Mouse (Mus musculus) stomach, embryonic 14.5 days (tissue): ENCODE measurements around the gene Sptb. TPM values are rescaled to one million over a fixed set of nuclear protein-coding genes. Genes with fewer than 3 reads are reported as not detected.
A peak's percentile ranks its signal among the peaks of the same experiment; 100 is the strongest.

Experiments
- ATAC-seq: fragments of 200-750 bp; cut with Nextera tagmentation; 2 replicates; pipeline ENCODE4 v1.8.0; 2017; ENCODE audit warnings: low read depth, moderate TSS enrichment; ENCODE audit not compliant: insufficient number of reproducible peaks, insufficient read depth, low FRiP score
- H3K27ac ChIP-seq: fragments of 300-500 bp; sonication (generic); 2 replicates; pipeline ENCODE4 v1.5.1; 2014; ENCODE audit warnings: mild to moderate bottlenecking, low read length, moderate library complexity, mixed read lengths
- H3K27me3 ChIP-seq: fragments of 300-500 bp; sonication (generic); 2 replicates; pipeline ENCODE4 v1.6.1; 2014; ENCODE audit warnings: low read length, control low read depth, mixed read lengths; ENCODE audit not compliant: control insufficient read depth, insufficient read depth
- H3K36me3 ChIP-seq: fragments of 300-500 bp; sonication (generic); 2 replicates; pipeline ENCODE4 v1.6.1; 2014; ENCODE audit warnings: mild to moderate bottlenecking, control low read depth, low read length, moderate library complexity, mixed read lengths; ENCODE audit not compliant: control insufficient read depth, insufficient read depth
- H3K4me1 ChIP-seq: fragments of 300-500 bp; sonication (generic); 2 replicates; pipeline ENCODE4 v1.6.1; 2014; ENCODE audit warnings: low read length, control low read depth, mixed read lengths; ENCODE audit not compliant: control insufficient read depth, insufficient read depth
- H3K4me2 ChIP-seq: fragments of 300-500 bp; sonication (generic); replicated peaks from 2 replicates; pipeline ENCODE4 v1.6.1; 2014; ENCODE audit warnings: low read depth, low read length, control low read depth
- H3K4me3 ChIP-seq: fragments of 300-500 bp; sonication (generic); 2 replicates; pipeline ENCODE4 v1.5.1; 2014; ENCODE audit warnings: low read depth, low read length, control low read depth
- H3K9ac ChIP-seq: fragments of 300-500 bp; sonication (generic); replicated peaks from 2 replicates; pipeline ENCODE4 v1.6.1; 2014; ENCODE audit warnings: low read depth, mild to moderate bottlenecking, control low read depth, low read length, moderate library complexity, mixed read lengths
- H3K9me3 ChIP-seq: fragments of 300-500 bp; sonication (generic); 2 replicates; pipeline ENCODE4 v1.6.1; 2016; ENCODE audit warnings: low read depth, low read length, control low read depth; ENCODE audit not compliant: control insufficient read depth
- WGBS: fragments of 180-500 bp; shearing (Covaris S2); extraction: QIAGEN DNeasy Blood & Tissue Kit; methylation state at CpG from one replicate; pipeline ENCODE4 v1.1.7; 2014; 5-methylcytosine and 5-hydroxymethylcytosine counted together
- polyA plus RNA-seq: library from polyadenylated mRNA; unstranded; fragments of >200 nt; fragmentation: Nextera tagmentation; extraction: Ambion mirVana; gene quantifications from 2 replicates; pipeline ENCODE4 v1.2.1, GENCODE M21; 2014

Sptb gene
- polyA plus RNA-seq, 1 experiment from 2014 or later: 1.6 TPM

DNA sequence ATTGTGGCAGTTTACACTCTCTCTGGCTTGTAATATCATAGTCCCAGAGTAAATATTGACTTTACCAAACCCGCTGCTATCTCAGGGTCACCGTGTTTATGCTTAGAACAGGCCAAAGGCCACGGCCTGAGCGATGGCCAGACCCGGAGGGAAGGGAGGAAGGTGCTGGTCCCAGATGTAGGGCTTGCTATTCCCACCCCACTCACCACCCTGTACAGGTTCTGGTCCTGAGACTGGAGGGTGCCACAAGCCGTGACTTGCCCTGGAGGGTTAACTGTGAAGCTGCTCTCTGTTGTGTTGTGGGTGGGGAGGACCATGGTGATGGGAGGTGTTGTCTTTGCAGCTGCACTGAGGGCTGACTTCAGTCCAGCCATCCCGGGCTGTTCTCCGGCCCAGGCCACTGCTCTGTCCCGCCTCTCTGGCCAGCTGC, 174.9 kb downstream of the Sptb start:
- peaks cover 19% of the 10 kb centered on the region; the same call in 1 of the 2 replicates for H3K4me1 ChIP-seq
- no peaks in the 10 kb centered on the region for H3K36me3 ChIP-seq
- 36% methylated on average over 9 of the region's 9 CpGs for WGBS
- peak overlapping the region; percentile 82; the same call in 1 of the 2 replicates for H3K9ac ChIP-seq
- H3K4me2 ChIP-seq: peak overlapping the region; percentile 77
- ATAC-seq: no peak
- H3K4me3 ChIP-seq: peak overlapping the region; percentile 72
- H3K27me3 ChIP-seq: peaks cover 3% of the 10 kb centered on the region; the same call in 1 of the 2 replicates
- no peak overlapping the region; the same call in 1 of the 2 replicates for H3K27ac ChIP-seq
- H3K9me3 ChIP-seq: no peaks in the 10 kb centered on the region

DNA sequence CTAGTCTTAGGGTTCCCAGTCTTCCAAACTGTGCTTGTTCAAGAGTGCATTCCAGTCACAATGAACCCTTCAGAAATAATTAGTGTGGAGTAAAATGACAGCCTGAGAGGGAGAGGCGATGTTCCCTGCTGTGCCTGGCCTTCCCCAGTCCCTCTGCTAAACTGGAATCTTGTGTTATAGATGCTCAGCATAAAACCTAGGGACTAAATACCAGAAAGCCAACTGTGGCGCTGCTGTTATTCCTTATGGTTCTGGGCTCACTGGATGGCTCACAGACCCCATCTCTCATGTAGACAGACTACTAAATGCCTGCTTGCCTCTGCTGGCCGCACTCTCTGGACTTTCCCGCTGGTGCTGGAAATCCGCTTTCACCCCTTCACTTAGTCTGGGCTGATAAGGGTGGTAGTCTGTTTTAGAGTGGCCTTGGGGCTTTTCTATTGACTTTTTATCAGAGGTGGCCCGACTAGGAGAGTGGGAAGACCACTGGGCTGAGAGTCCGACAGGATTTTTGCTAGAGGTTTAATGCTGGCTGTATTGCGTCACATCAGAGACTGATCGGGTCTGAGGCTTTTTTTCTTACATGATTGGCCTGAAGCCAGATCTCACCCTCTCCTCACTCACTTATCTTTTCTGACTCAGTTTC, 175.6 kb downstream of the Sptb start:
- WGBS: 11% methylated on average over 9 of the region's 9 CpGs
- Histone ChIP-seq H3K36me3 (no peaks in the 10 kb centered on the region), H3K9ac (peak overlapping the region; percentile 82), H3K27me3 (peaks cover 3% of the 10 kb centered on the region; the same call in 1 of the 2 replicates), H3K9me3 (no peaks in the 10 kb centered on the region), H3K4me3 (peak overlapping the region; percentile 72), H3K27ac (peak overlapping the region; percentile 88; the same call in 1 of the 2 replicates), H3K4me1 (peaks cover 20% of the 10 kb centered on the region; the same call in 1 of the 2 replicates), H3K4me2 (peak overlapping the region; percentile 77)
- no peak for ATAC-seq

DNA sequence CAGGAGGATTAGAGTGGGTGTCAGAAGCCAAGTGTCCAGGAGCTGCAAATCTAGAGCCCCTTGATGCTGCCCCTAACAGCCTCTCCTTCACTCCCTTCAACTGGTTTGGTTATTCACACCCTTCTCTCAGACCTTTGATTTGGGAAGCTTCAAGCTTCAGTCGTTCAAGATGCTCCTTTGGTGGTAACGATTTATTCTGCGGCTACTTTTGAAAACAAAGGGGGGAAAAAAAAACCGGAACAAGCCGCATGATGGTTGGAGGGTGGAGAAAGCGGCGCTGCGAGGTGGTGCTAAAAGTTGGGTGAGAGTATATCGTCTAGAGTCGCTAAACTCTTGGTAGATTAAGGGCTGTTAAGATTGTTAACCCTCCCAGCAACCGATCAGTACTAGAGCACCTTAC, 176.1 kb downstream of the Sptb start:
- peaks cover 20% of the 10 kb centered on the region; the same call in 1 of the 2 replicates for H3K4me1 ChIP-seq
- H3K36me3 ChIP-seq: no peaks in the 10 kb centered on the region
- peak overlapping the region; percentile 72 for H3K4me3 ChIP-seq
- H3K9ac ChIP-seq: peak overlapping the region; percentile 82
- peak overlapping the region; percentile 77 for H3K4me2 ChIP-seq
- peak overlapping the region; percentile 88 for H3K27ac ChIP-seq
- H3K27me3 ChIP-seq: peaks cover 3% of the 10 kb centered on the region; the same call in 1 of the 2 replicates
- H3K9me3 ChIP-seq: no peaks in the 10 kb centered on the region
- WGBS: 2% methylated on average over 11 of the region's 11 CpGs
- no peak for ATAC-seq

DNA sequence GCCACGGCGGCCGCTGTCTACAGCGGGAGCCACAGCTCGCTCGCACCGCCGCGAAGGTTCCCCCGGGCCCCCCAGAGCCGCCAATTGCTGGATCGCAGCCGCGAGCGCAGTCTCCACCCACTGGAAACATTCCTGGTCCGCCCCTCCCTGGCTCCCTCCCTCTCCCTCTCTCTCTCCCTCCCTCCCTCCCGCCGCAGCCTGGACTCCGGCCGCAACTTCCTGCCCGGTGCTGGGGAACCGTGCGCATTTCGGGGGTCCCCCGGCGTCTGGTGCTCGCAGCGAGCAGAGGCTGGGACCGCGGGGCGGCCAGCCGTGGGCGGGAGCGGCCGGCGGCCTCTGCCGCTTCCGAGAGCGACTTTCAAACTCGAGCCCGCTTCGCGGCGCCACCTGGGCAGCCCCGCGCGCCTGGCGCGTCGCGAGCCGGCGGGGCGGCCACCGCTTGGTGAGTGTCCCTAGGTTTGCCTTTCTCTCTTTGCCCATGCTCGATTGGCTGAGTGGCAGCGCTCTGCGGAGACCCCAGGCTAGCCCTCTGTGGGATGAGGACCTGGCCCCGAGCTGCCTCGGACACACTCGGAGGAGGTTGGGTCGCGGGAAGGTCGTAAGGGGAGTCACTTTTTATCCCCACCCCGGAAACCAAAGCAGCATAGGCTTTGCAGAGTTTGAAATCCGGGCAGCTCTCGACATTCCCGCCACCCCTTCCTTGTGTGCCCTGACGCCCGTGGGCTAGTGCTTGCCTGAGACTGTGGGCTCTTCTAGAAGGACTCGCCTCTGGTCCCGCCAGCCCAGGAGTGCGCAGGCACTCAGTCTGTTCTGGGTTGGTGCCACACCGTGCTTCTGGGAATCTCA, 176.7 kb downstream of the Sptb start:
- H3K9ac ChIP-seq: peak overlapping the region; percentile 82
- H3K27me3 ChIP-seq: peaks cover 3% of the 10 kb centered on the region; the same call in 1 of the 2 replicates
- H3K4me3 ChIP-seq: peak overlapping the region; percentile 72
- no peaks in the 10 kb centered on the region for H3K36me3 ChIP-seq
- H3K27ac ChIP-seq: peak overlapping the region; percentile 88
- peak overlapping the region; percentile 77 for H3K4me2 ChIP-seq
- ATAC-seq: peak; percentile 91
- under 1% methylated on average over 74 of the region's 74 CpGs for WGBS
- no peaks in the 10 kb centered on the region for H3K9me3 ChIP-seq
- peaks cover 20% of the 10 kb centered on the region; the same call in 1 of the 2 replicates for H3K4me1 ChIP-seq

DNA sequence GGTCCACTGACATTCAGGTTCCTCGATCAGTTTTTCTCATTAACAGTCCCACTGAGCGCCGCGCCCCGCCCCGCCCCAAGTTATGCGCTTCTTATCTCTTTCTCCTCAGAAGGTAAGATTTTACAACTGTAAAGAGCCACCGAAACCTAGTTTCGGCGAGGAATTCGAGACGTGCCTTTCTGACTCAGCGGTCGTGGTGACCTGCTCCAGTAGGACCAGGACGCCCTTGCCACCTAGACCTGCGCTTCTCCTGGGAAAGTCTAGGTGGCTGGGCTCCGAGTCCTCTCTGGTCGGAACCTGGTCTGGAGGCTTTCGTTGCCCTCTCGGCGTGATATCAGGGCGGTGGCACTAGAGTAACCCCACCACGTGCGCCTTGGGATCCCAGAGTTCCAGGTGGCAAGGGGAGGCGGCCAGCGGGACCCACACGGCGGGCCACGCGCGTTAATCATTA, 177.4 kb downstream of the Sptb start:
- H3K36me3 ChIP-seq: no peaks in the 10 kb centered on the region
- no peaks in the 10 kb centered on the region for H3K9me3 ChIP-seq
- peaks cover 3% of the 10 kb centered on the region; the same call in 1 of the 2 replicates for H3K27me3 ChIP-seq
- peaks cover 20% of the 10 kb centered on the region; the same call in 1 of the 2 replicates for H3K4me1 ChIP-seq
- WGBS: under 1% methylated on average over 31 of the region's 31 CpGs
- H3K4me2 ChIP-seq: peak overlapping the region; percentile 77
- H3K27ac ChIP-seq: peak overlapping the region; percentile 88
- H3K9ac ChIP-seq: peak overlapping the region; percentile 82; the same call in 1 of the 2 replicates
- H3K4me3 ChIP-seq: peak overlapping the region; percentile 72
- ATAC-seq: no peak; the same call in 1 of the 2 replicates

DNA sequence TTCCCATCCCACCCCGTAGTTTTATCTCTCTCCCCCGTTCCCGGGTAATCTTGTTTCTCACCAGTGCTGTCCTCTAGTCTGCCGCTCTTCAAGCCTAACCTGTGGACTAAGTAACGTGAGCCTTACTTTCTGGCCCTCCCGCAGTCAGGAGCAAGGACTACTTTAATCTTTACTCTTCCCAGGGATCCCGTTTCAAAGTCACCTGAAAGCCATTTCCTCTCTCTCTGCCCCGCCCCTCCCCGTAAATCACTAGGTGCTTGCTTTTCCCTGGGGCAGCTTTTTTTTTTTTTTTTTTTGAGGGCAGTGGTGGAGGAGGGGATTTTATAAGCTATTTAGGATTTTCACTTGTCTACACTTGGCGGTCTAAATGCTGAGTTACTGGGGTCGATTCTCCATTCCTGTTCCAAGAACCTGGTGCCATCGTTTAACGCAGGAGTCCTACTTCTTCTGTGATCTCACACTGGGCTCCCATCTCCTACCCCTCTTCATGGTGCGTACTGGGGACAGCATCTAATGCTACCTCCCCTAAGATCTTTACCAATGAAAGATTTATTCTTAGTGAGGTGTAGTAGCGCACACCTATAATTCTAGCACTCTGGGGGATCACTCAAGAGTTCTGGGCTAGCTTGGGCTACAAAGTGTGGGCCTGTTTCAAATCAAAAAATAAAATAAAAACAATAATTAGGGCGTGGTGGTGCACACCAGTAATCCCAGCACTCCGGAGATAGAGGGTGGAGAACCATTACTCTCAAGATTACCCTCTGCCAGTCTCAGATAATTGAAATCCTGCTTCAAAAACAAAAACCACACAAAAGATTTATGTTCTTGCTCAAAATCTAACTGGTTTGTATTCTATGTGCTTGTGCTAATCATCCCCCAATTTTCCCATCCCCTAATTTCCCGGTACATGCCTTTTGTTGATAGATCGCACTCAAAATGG, 178.1 kb downstream of the Sptb start:
- Histone ChIP-seq H3K4me2 (peak overlapping the region; percentile 77), H3K4me3 (peak overlapping the region; percentile 72), H3K36me3 (no peaks in the 10 kb centered on the region), H3K9ac (no peak overlapping the region), H3K27me3 (peaks cover 3% of the 10 kb centered on the region; the same call in 1 of the 2 replicates), H3K27ac (peak overlapping the region; percentile 88; the same call in 1 of the 2 replicates), H3K9me3 (no peaks in the 10 kb centered on the region), H3K4me1 (peaks cover 20% of the 10 kb centered on the region; the same call in 1 of the 2 replicates)
- ATAC-seq: no peak
- WGBS: 6% methylated on average over 17 of the region's 19 CpGs

DNA sequence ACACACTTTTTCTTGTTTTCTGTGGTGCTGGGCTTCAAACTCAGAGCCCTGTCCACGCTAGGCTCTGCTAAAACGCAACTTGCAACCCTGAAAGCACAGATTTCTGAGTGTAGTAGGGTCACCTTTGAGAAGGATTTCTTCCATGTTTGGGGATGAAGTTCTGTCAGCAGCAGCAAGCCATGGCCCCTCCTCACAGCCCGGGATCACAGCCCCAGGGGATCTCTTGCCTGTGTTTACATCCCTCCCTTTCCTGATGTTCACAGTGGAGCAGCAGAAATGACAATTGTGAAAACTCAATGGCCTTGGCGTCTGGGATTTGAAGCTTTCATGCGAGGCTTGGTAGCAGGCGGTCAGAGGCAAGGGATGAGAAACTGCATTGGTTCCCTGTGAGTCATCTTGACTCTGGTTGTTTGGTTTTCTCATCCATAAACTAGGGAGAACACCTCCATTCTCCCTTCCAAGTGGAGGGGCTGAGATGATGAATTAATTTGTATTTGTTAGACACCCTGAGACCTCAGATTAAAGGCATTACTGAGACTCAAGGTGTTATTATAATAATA, 179.7 kb downstream of the Sptb start, which contains the start of gene Plekhg3:
Gene Plekhg3, plus strand, starts transcription at position 312 of the 560 bp plus-strand sequence.
- Histone ChIP-seq H3K9ac (no peak within 1 kb of the TSS), H3K27ac (no peak within 1 kb of the TSS), H3K36me3 (no peaks in the 10 kb centered on the region), H3K9me3 (no peaks in the 10 kb centered on the region), H3K4me3 (no peak within 1 kb of the TSS), H3K27me3 (peaks cover 3% of the 10 kb centered on the region; the same call in 1 of the 2 replicates), H3K4me1 (peaks cover 11% of the 10 kb centered on the region; the same call in 1 of the 2 replicates), H3K4me2 (0 out of 2 replicates have a peak within 1 kb of the TSS, but pooled peaks have one; percentile 77)
- WGBS: 38% methylated on average over 6 of the region's 6 CpGs
- no peak for ATAC-seq
